Mouse (Mus musculus) cerebellum, postnatal 10 days (tissue): Measurements from ENCODE around the gene Cdc37.

Source experiments
- DNase-seq, 2 experiments: peaks; one replicate each; pipeline ENCODE4 v3.0.0; 2021; ENCODE audit warnings: mixed read lengths in 2 of 2

The Cdc37 gene

GRCm38 (mm10) chr9:21093423-21093822, 56.4 kb downstream of the Cdc37 start:
- no peak for DNase-seq

GRCm38 (mm10) chr9:21091707-21092320, 58.0 kb downstream of the Cdc37 start, which contains the start of the genes Gm38431 and Raver1:
Gm38431 (minus strand) TSS chr9:21091997.
Raver1 (minus strand) TSS chr9:21092008.
- peak; percentile 98 to 99 for DNase-seq

- peak in 1 of 2 experiments; percentile 36 for DNase-seq
Observed at GRCm38 (mm10) chr9:21090972-21091706, 58.6 kb downstream of the Cdc37 start.

- no peak for DNase-seq
Observed at GRCm38 (mm10) chr9:21090537-21090936, 59.2 kb downstream of the Cdc37 start.

GRCm38 (mm10) chr9:21083324-21083723, 66.5 kb downstream of the Cdc37 start:
- no peak for DNase-seq
